Mouse (Mus musculus) forelimb bud, embryonic 11.5 days (tissue): ENCODE data around the gene Chgb.

Experiments used
- DNase-seq: peaks from one replicate; pipeline ENCODE4 v3.0.0-alpha.2; 2012; ENCODE audit warnings: low read depth, low spot score

Gene Chgb

DNA sequence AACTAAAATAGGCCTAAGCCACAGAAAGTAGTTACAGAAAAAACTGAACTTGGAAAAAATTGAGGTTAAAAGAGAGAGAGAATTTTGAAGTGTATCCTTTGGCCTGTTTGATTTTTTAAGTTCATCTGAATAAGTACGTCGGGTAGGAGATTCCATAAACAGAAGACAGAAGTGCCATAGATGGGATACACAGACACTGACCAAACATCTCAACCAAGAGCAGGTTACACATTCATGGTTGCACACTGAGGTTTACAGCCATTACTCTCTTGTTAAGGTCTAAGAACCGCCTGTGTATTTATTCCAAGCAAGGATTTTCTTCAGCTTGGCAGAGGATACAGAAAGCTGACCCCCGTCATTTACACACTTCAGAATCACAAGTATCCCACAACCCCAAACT lies at the start of gene Chgb:
Chgb (plus strand) TSS at position 301 of the 400 bp plus-strand sequence.
- DNase-seq: no peak

DNA sequence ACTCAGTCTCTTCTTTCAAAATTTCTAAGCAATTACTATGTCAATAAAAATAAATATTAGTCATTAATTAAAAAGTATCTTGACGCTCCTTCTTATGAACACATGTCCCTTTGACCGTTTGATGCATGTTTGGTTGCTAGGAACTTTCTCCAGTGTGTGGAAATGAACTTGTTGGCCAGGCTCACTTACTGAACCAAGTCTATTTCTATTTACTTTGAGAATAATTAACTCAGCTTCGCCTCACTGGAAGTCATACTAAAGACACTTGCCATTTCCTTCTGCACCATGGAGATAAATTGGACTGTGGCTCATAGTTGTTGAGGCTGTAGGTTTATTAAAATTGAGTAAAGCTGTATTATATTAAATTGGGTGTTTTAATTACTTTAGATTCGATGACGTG lies 48.1 kb upstream of the Chgb start:
- DNase-seq: no peak

DNA sequence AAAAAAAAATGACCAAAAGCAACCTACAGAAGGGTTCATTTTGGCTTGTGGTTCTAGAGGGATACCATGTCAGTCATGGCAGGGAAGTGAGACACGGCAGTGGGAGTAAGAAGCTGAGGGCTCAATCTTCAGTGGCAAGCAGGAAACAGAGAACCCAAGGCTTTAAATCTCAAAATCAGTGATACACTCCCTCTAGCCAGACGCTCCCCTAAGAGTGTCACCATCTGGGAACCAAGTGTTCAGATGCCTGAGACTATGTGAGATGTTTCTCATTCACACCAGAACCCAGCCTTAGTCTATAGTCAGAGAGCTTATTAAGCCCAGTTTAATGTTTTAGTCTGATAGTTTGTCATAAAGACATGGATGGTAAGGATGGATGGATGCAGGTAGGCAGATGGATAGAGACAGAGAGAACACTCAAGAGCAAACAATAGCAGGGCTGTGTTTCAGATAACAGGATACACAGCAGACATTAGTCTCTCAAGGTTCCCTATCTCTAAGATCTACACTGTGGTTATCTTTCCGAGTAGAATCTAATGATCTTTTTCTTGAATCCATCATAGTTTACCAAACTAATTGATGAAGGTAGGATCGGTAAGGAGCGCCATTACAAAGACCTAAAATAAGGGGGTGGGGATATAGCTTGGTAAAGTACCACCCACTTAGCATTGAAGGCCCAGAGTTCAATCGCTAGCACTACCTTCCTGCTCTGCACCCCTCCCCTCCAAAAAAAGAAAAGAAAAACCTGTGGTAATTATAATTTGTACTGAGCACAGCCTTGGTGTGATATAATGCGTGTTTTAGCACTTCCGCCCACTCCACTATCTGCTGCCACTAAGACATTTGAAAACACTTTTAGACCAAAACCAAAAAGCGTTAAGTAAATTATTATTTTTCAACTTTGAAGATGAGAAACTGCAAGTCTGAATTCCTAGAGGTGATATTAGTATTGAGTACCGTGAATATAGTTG lies 47.2 kb upstream of the Chgb start:
- no peak for DNase-seq

DNA sequence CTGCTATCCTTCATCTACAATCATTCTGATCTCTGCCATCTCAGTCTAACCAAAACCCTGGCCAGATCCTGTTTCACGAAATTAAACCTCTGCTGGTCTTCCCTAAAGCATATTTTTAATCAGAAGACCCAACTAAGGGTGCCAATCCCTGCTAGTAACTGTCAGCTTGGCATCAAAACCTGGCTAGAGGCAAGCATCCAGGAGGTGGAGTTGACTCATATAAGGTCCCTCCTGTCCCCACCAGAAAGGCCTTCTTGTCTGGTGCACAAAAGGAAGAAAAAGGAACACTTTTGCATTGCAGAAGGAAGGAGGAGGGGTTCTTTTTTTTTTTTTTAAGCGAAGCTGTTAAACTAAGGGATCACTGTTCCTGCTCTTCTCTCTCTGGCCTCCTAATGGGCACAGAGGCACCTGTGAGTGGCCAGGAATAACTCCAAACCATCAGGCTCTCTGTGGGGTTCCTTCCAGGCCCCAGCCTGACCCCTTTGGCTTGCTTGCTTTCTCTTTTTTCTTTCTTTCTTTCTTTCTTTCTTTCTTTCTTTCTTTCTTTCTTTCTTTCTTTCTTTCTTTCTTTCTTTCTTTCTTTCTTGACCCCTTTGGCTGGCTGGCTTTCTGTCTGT lies 42.2 kb upstream of the Chgb start:
- no peak for DNase-seq

DNA sequence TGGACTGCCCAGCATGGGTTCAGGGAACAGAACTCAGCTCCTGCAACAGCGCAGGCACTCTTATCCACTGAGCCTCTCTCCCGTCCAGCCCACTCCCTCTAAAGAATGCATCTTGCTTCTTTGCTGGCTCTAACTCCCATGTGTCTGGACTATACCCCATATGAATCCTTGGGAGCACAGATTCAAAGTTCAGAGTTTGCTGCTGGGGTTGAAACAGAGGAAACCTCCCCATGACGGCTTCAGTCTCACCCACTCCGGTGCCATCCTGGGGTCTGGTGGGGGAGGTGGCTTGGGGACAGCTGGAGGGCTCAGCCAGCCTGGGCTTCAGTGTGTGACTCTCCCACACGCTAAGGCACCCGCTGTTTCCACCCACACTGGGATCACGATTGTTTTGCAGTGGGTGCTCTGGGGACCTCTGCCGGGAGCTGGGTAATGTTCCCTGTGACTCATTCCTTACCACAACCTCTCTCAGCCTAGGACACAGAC lies 39.2 kb upstream of the Chgb start:
- no peak for DNase-seq

DNA sequence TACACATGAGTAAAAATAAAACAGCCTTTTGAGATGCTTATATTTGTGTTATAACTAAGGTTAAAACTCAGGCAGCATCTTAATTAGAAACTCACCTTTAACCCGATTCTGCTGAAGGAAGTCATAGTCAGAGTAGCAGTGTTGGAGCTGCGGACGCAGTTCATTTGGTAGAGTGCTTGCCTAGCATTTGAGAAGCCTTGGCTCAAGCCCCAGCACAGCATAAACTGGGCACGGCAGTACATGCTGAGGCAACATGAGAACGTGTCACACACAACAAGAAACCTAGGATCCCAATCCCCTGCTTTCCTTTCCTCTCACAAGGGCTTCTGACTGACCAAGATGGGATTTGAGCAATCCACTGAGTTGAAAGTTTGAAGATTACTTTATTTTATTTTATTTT lies 36.2 kb upstream of the Chgb start:
- DNase-seq: no peak

DNA sequence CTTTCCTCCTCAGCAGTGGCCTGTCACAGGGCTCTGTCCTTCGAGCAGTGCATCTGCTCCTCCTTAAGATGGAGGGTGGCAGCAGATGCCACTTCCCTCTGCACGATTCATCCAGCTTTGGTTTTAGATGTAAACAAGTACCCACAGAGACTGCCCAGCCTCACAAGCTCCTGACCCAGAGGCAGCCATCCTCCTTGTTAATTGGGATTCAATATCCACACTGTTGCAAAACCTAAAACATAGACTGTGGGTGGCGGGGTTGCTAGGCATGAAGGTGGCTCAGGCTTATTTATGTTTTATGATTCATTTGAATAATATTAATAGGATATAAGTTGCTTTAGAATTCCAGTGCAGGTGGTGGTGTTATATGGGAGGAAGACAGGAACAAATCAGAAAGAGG lies 35.0 kb upstream of the Chgb start:
- DNase-seq: no peak

DNA sequence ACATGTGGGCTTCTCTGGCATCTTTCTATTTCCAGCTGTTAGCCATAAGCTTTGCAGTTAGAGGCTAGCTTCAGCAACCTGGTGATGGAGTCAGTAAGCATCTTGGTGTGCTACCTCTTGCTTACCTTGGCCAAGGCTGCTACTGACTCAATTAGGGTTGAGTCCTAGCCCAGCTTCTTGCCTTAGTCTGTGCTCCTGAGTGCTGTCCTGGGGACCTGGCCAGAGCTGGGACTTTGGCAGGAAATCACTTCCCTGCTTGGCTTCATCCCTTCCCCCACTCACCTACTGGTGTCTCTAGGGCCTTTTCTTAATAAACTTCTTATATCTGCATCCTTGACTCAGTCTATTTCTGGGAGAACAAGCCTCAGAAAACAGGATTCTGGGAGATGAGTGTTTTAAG lies 30.4 kb upstream of the Chgb start:
- no peak for DNase-seq

DNA sequence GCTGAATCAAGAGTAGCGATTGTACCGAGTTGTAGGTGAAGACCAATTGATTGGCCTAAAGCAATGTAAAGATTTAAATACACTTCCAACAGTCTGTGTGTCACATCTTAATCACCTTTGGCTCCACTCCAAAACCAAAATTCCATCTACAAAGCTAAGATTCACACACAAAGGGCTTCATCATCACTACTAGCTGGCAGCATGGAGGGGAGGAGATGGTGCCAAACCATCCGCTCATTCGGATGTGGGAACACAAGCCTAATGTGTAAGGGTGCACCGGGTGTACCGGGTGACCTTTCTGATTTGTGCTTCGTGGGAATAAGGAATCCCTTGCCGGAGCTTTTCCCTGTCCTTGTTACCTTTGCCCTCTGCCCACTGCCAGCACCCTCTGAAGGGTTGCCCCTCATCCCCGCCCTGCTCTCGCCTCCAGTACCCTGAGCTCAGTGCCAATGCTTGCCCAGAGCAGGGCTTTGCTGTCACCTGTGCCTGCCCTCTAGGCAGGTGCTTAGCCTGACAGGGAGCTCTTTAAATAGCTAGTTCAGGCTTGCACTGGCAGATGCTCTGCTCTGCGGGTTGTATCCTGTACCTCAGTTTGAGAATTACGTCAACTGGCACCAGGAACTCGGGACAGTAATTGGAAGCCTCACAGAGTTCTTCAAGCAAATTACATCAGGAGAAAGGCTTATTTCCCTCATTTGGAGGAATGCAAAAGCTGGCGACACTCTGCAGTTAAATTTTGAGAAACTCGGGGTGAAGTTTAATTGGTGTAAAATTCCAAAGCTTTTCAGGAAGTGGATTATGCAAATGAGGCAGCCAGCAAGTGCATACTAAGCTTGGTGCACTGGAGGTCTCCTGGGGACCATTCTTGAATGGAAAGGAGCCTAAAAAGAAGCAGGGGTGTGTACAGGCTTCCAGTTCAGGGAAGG lies 29.7 kb upstream of the Chgb start:
- no peak for DNase-seq

DNA sequence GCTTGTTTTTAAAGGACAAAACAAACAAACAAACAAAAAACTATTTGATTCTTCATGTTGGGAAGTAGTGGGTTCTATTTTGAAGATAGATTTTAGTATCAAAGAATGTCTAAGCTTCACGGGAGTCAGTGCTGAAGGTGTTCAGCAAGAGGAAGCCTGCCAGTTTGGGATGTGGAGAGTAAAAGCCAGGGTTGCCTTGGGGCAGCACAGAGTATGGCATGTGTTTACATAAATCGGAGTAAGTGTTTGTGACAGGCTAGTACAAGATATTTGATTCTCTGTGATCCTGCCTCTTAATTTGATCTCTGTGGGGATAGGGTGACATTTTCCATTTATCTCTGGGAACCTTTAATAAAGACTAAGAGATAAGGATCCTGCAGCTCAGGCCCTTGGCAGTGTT lies 28.7 kb upstream of the Chgb start:
- no peak for DNase-seq

DNA sequence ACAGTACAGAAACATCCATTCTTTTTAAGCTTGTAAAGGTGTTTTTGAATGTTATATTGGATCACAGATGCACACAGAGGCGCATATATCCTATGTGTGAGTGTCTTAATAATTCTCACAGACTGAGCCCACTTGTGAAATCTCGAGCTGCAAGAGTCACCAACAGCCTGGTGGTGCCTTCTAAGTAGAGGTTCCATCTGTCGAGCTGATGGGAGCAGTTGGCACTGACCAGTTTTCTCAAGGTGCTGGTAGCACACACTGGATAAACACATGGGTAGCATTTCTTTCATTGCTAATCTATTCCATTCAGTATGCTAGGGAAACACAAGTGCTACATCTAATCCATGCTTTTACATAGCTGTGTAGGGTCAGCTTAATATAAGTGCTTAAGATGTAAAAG lies 27.9 kb upstream of the Chgb start:
- no peak for DNase-seq

DNA sequence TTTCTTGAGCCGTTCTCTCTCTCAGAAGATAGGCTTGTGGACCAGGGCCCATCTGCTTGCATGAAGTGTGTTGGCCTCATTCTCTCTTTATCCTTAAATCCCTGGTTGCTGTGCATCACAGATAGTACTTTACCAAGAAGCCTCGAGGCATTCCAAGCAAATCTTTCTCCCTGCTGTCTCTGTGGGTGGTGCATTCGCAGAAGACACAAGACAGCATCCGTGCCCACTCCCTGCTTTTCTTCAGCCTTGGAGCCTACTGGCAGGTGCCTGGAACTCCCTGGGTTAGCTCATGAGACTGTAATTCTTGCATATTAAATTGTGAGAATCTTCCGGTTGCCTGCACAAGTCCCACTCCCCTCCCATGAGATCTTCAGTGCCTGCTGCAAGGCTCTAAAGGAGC lies 23.2 kb upstream of the Chgb start:
- no peak for DNase-seq

DNA sequence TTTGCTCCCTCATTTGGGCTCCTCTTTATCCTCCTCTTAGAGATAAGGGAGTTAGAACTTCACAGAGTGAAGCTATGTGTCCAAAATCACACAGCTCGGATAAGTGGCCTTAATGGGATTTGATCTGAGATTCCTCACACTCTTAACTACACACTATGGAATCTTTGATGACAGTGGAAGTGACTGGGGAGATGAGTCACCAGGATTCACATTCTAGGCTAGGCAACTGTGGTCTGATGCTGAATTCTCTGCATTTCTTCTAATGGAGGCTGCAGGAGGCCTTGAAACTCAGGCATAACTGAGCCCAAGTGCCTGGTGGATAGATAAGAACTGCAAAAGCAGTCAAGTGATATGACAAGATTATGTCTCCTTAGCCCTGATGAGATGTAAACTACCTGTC lies 10.3 kb upstream of the Chgb start:
- DNase-seq: no peak

DNA sequence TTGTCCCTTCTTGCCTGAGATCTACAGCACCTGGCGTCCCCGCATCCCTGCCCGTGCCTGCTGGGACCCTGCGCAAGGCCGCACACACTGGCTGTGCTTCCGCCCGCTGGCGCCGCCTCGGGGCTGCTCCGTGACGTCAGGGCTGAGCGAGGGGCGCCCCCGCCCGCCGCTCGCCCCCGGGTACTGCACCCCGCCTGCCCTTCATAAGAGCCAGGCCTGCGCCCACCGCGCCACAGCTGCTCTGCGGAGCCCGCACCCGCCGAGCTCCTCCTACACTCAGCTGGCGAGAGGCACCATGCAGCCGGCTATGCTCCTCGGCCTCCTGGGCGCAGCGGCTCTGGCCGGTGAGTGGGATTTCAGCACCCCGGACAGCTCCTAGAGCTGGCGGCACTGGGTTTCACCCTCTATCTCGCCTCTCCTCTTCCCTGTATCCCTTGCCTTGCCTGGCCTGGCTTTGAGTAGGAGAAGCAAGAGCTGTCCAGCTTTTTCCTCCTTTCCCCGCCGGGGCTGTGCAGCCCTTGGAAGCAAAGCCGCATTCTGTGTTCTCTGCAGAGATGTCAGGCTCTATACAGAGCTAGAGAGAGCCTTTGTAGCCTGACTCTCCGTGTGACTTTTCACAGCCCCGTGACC lies 476 bp downstream of the Chgb start:
- DNase-seq: peak; percentile 98

DNA sequence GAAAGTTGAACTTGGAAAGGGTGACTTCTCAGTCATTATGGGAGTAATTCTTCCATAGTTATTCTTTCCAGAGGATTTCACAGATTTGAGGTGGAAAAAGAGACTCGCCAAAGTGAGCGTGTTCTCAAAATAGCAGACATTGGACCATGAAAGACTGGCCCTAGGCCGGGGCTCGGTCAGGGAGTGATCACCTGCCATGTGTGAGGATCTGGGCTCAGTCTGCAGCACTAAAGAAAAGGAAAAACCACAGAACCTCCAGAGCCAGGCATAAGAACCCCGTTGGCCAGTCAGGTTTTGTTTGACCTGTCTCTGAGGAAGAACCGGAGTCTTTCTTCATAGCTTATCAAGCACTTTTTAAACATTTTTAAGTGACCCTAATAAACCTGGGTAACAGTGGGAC lies 3.0 kb downstream of the Chgb start:
- no peak for DNase-seq

DNA sequence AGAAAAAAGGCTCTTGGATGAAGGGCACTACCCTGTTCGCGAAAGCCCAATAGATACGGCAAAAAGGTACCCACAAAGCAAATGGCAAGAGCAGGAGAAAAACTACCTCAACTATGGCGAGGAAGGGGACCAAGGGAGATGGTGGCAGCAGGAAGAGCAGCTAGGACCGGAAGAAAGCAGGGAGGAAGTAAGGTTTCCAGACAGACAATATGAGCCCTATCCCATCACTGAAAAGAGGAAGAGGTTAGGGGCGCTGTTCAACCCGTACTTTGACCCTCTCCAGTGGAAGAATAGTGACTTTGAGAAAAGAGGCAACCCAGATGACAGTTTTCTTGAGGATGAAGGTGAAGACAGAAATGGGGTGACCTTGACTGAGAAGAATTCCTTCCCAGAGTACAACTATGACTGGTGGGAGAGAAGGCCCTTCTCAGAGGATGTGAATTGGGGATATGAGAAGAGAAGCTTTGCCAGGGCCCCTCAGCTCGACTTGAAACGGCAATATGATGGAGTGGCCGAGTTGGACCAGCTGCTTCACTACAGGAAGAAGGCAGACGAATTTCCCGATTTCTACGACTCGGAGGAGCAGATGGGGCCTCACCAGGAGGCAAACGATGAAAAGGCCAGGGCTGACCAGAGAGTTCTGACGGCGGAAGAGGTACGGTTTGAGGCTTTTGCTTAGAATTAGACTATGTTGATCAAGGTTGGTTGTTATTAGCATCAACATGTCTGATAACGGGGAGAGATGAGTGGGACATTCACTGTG lies 12.5 kb downstream of the Chgb start:
- no peak for DNase-seq

DNA sequence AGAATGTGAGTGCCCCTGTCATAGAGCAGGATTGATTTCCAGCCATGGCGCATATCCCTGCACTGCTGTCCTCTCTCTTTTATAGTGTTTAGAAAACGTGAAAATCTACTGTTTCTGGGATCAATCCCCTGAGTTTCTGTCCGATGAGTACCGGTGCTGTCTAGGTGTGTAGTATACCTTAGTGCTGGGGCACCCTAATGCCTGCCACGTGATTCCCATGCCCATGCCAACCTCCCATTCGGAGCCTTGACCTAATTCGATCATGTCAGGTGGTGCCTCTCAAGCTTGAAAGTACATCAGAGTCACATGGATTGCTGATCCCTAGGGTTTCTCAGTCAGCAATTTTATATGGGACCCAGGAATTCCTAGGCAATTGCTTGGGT lies 13.1 kb downstream of the Chgb start:
- no peak for DNase-seq

DNA sequence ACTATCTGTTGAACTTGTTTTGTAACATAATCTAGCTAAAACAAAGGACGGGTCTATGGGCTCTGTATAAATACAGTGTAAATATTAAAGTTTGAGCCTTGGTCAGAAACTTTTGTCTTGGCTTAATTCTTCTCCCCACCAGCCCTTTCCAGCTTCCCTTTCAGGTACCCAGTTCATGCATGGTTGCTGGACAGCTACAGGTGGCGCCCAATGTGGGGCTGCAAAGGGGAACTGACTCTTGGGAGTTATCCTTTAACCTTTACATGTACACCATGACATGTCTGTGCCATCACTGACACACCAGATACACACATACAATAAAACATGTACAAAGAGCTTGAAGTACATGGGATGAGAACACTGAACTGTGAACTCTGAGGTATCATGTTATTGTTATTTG lies 21.9 kb downstream of the Chgb start:
- no peak for DNase-seq

DNA sequence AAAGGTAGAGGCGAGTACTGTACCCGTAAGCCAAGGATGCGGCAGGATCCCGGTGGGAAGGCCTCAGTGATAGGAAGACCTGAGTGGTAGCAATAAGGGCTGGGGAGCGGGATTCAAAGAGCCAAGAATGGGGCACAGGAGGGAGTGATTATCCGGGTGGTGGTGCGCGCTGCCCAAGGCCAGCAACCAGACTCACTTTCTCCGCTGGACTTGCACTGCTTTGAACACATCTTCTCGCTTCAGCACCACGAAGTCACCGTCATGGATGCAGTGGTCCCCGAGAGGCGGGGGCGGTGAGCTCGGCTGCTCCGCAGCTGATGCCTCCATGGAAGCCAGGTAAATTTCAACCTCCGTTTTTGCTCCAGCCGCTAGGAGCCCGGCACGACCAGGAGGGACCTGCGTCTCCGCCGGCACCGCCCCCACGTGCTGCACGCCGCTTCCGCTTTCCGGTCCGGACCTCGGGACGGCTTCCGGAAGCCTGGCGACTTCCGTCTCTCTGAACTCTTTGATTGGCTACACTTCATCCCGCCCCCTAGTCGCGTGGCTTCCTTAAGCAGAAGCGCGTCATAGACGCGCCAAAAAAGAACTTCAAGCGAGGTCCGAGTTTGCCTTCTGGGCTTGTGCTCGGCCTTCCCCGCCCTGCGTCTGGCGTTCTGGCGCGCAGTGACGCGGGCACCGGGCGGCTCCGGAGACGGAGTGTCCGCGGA lies 34.7 kb downstream of the Chgb start, which contains the start of the genes Trmt6 and Mcm8:
Trmt6 (minus strand) TSS at position 448 of the 707 bp plus-strand sequence.
Mcm8 (plus strand) TSS at position 534 of the 707 bp plus-strand sequence.
- DNase-seq: peak; percentile 99

DNA sequence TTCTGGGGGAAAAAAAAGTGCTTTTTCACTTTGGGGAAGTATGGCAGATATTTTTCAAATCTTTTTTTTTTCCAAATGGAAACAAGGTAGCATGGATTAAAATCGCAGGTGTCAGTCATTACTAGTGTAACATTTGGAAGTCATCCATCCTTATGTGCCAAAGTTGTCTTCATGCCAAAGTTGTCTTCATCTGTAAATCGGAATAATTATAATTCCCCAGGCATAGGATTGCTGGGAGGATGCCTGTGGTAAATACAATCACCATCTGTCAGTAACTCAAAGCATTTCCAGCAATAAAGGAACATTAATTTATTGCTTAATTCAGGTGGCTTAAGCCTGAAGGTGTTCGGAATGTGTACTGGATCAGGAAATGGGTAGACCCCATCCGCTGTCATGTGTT lies 60.0 kb downstream of the Chgb start:
- no peak for DNase-seq
